ENCODE assay signal across 14 mouse cellular contexts in the genomic region with DNA sequence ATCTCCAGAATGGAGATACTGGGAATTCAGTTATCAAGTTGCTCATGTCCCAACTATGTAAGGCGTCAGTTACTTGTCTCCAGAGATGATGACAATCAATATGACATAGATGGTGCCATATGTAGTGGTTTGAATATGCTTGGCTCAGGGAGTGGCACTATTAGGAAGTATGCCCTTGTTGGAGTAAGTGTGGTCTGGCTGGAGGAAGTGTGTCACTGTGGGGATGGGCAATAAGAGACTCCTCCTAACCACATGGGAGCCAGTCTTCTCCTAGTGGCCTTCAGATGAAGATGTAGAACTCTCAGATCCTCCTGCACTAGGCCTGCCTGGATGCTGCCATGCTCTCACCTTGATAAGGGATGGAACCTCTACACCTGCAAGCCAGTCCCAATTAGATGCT.
"Had no signal": no experiment of that assay in that cellular context is flagged by ENCODE, and none has a peak within 500 bp of the region (broad histone marks: within the 10 kb centered on the region; RNA-seq: fewer than 3 reads in every experiment).

No protein-coding gene starts in this region.

- H3K9ac ChIP-seq: liver, embryonic 15.5 days; lung, embryonic 15.5 days had no signal

- ATAC-seq: intestine, postnatal 0 days had no signal

- H3K27ac ChIP-seq: kidney, postnatal 0 days; left cerebral cortex, adult 2 months; liver, embryonic 15.5 days; lung, embryonic 15.5 days; stomach, postnatal 0 days had no signal

- H3K9me3 ChIP-seq: liver, embryonic 15.5 days; lung, embryonic 15.5 days had no signal

- H3K4me2 ChIP-seq: liver, embryonic 15.5 days; lung, embryonic 15.5 days; midbrain, embryonic 11.5 days had no signal

- DNase-seq: kidney, adult 2 months; kidney, postnatal 36 days; layer of hippocampus, postnatal 36 days; lung, adult 18-20 months; lung, postnatal 4 days; right cerebral cortex, postnatal 25 days; thymus, postnatal 36 days had no signal

- H3K4me1 ChIP-seq: liver, embryonic 15.5 days had no signal

- H3K36me3 ChIP-seq: liver, embryonic 15.5 days; lung, embryonic 15.5 days had no signal

- H3K4me3 ChIP-seq: left cerebral cortex, adult 2 months; liver, embryonic 15.5 days; lung, embryonic 15.5 days had no signal

- H3K27me3 ChIP-seq: liver, embryonic 15.5 days; lung, embryonic 15.5 days had no signal
